Mouse (Mus musculus) bone marrow, adult 2 months (tissue): ENCODE measurements around the gene Fkbp15. TPM values are rescaled to one million over a fixed set of nuclear protein-coding genes. Genes with fewer than 3 reads are reported as not detected.

Experiments used
- H3K27ac ChIP-seq: fragments of 200-500 bp; 2 replicates; pipeline ENCODE4 v1.5.1; 2012; ENCODE audit warnings: low read depth, mild to moderate bottlenecking, control low read depth, inconsistent platforms, low read length; ENCODE audit not compliant: control insufficient read depth, poor library complexity, insufficient read depth
- H3K4me1 ChIP-seq: fragments of 200-500 bp; 2 replicates; pipeline ENCODE4 v1.6.1; 2011; ENCODE audit warnings: low read length; ENCODE audit not compliant: control insufficient read depth, insufficient read depth
- H3K4me3 ChIP-seq: fragments of 200-500 bp; replicated peaks from 2 replicates; pipeline ENCODE3; 2011; ENCODE audit warnings: mild to moderate bottlenecking, low read depth, low read length, control low read depth; ENCODE audit not compliant: control insufficient read depth
- CTCF ChIP-seq: fragments of 200-500 bp; IDR thresholded peaks from 2 replicates; pipeline ENCODE4 v1.5.1; 2011; ENCODE audit warnings: low read length, control low read depth; ENCODE audit not compliant: control insufficient read depth, insufficient read depth
- POLR2A ChIP-seq: fragments of 200-500 bp; IDR thresholded peaks from 2 replicates; pipeline ENCODE4 v1.6.1; 2011; ENCODE audit warnings: low read depth, mild to moderate bottlenecking, control low read depth, low read length, borderline replicate concordance; ENCODE audit not compliant: control insufficient read depth
- WGBS: fragments of 180-500 bp; shearing (Covaris S2); methylation state at CpG from one replicate; pipeline ENCODE4 v1.1.7; 2018; 5-methylcytosine and 5-hydroxymethylcytosine counted together
- polyA plus RNA-seq: library from polyadenylated mRNA; stranded (reverse); fragments of >200 nt; gene quantifications from 2 replicates; pipeline ENCODE4 v1.2.4, GENCODE M21; 2011; ENCODE audit warnings: low replicate concordance; ENCODE audit not compliant: missing spikeins, insufficient read depth, insufficient read length

The Fkbp15 gene
- polyA plus RNA-seq, 1 experiment: 32.9 TPM

GRCm38 (mm10) chr4:62376123-62376522, 15.8 kb upstream of the Fkbp15 start:
- no peaks in the 10 kb centered on the region for H3K4me1 ChIP-seq
- TF ChIP-seq CTCF (no peak), POLR2A (no peak)
- 84% methylated on average over 2 of the region's 2 CpGs for WGBS
- H3K4me3 ChIP-seq: no peak overlapping the region
- no peak overlapping the region for H3K27ac ChIP-seq

DNA sequence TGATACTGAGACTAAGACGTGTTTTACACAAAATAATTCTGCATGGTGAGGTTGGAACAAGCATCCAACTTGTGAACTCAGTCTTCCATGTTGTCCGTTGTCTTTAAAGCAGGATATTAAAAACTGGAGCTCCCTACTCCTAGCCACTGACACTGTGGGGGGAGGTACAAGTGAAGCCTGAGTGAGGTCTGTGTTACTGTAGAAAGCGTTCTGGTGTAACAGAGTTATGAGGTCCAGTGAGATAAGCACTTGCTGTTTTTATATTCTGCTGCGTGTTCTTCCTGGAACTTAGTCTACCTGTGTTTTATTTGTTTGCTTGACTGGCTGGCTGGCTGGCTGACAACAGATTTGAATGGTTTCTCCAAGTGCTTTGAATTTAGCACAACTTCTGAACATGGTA, 14.0 kb upstream of the Fkbp15 start:
- WGBS: 72% methylated on average over 4 of the region's 4 CpGs
- Histone ChIP-seq H3K4me1 (no peaks in the 10 kb centered on the region; the same call in 1 of the 2 replicates), H3K4me3 (no peak overlapping the region), H3K27ac (no peak overlapping the region)
- TF ChIP-seq POLR2A: no peak
- no peak for TF ChIP-seq CTCF

- no peaks in the 10 kb centered on the region; the same call in 1 of the 2 replicates for H3K4me1 ChIP-seq
- TF ChIP-seq CTCF (no peak), POLR2A (no peak)
- WGBS: 75% methylated on average over 7 of the region's 7 CpGs
- no peak overlapping the region for H3K4me3 ChIP-seq
- no peak overlapping the region for H3K27ac ChIP-seq
These were observed 13.3 kb upstream of the Fkbp15 start for GRCm38 (mm10) chr4:62373668-62374067.

- 47% methylated on average over 9 of the region's 9 CpGs for WGBS
These were observed 12.6 kb upstream of the Fkbp15 start for GRCm38 (mm10) chr4:62372818-62373520.

DNA sequence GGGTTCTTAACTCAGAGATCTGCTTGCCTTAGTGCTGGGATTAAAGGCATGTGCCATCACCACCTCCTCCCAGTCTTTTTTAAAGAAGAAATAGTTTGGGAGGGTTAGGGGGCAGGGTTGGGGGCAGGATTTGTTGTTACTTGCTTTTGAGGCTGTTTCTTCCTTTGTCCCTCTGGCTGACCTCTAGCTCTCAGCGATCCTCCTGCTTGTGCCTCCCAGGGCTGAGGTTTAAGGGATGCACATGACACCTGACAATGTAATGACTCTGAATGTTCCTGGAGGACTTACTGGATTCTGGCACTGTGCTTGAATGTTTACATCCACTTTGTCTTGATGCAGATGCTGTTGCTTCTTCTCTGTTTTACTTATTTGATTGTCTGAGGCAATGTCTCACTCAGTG, 12.1 kb upstream of the Fkbp15 start:
- Histone ChIP-seq H3K27ac (no peak overlapping the region), H3K4me3 (no peak overlapping the region), H3K4me1 (peaks cover 2% of the 10 kb centered on the region; the same call in 1 of the 2 replicates)
- TF ChIP-seq POLR2A (no peak), CTCF (no peak)
- 87% methylated on average over 1 of the region's 1 CpGs for WGBS

More at GRCm38 (mm10) chr4:62372818-62373520, 12.6 kb upstream of the Fkbp15 start:
- peaks cover under 1% of the 10 kb centered on the region; the same call in 1 of the 2 replicates for H3K4me1 ChIP-seq
- TF ChIP-seq POLR2A (no peak), CTCF (no peak)
- H3K4me3 ChIP-seq: no peak overlapping the region
- no peak overlapping the region for H3K27ac ChIP-seq

DNA sequence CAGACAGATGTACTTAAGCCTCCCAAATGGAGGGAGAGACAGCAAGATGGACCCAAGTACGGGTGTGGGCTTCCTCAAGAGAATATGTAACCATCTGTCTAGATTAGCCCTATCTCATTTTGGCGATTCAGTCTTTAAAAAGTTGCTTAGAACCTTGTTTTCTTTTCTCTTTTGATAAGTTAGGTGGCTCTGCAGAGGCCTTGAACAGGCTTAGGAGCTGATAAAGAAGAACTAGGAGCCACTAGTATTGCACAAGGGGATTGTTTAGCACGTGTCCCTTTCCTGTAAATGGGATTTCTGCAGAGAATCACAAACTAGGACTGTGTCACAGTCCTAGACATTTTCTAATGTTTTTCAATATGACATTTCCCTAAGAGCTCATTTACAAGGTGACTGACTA, 8.7 kb upstream of the Fkbp15 start:
- no peak overlapping the region for H3K4me3 ChIP-seq
- TF ChIP-seq POLR2A (no peak), CTCF (no peak)
- peaks cover 2% of the 10 kb centered on the region; the same call in 1 of the 2 replicates for H3K4me1 ChIP-seq
- H3K27ac ChIP-seq: no peak overlapping the region
- 36% methylated on average over 3 of the region's 3 CpGs for WGBS

- Histone ChIP-seq H3K4me3 (no peak overlapping the region), H3K4me1 (peaks cover 2% of the 10 kb centered on the region; the same call in 1 of the 2 replicates), H3K27ac (peak overlapping the region; percentile 51; the same call in 1 of the 2 replicates)
- WGBS: 22% methylated on average over 6 of the region's 6 CpGs
- no peak for TF ChIP-seq POLR2A
- TF ChIP-seq CTCF: no peak
These were observed 7.2 kb upstream of the Fkbp15 start for GRCm38 (mm10) chr4:62367586-62367985.

DNA sequence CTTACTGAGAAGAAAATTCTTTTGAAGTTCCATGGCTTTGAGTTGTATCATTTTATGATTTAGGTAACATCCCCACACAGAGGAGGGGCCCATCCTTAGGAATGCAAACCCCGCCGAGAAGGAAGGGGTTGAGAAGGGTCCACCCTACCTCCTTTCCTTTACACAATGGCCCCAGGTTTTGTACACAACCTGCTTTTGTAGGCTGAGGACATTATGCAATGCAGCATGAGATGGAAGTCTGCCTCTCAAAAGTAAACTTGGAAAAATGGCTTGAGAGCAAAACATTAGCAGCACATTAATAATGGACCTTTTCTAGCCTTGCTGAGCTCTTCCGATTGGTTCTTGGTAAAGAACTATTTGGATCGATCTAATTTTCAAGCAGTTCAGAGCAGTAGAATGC, 5.9 kb upstream of the Fkbp15 start:
- H3K4me1 ChIP-seq: peaks cover 2% of the 10 kb centered on the region; the same call in 1 of the 2 replicates
- no peak overlapping the region for H3K4me3 ChIP-seq
- no peak overlapping the region for H3K27ac ChIP-seq
- WGBS: 63% methylated on average over 4 of the region's 4 CpGs
- TF ChIP-seq CTCF (no peak), POLR2A (no peak)
